Mouse (Mus musculus): ENCODE results near the gene Cisd3.
"Not testable (repeated sequence)": the region's sequence is repeated elsewhere in the genome, so short reads cannot be mapped to it uniquely, and the experiment has no call there.

Cisd3 gene

DNA sequence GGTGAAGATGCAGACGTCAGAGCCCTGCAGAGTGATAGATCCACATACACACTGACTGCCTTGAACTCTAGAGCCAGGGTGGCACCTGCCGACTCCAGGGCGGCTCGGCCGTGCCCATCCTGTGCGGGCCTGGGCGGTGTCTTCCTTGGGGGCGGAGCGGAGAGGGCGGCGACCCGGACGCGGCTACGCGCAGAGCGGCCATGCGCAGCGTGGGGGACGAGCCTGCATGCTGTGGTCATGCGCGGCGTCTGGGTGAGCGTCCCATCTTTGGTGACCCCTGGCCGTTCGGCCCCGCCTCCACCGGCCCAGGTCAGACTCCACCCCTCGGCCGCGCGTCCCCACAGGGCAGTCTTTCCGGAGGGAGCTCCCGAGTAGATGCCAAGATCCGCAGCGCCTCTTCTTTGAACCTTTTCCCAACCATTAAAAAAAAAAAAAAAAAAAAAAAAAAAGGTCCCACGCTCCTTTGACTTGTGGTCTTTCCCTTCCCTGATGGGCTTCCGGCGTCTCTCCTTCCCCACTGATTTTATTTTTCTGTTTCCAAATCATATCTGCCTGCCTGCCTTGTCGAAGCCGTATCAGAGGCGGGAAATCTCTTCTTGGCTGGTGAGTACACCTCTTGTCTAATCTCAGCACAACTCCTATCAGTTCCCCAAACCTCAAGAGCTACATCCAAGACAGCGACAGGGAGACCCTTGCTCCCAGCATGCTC, at the start of gene Cisd3:
TSS of gene Cisd3 (plus strand) at position 214 of the 709 bp plus-strand sequence.
- DNase-seq = peak; percentile 97

DNA sequence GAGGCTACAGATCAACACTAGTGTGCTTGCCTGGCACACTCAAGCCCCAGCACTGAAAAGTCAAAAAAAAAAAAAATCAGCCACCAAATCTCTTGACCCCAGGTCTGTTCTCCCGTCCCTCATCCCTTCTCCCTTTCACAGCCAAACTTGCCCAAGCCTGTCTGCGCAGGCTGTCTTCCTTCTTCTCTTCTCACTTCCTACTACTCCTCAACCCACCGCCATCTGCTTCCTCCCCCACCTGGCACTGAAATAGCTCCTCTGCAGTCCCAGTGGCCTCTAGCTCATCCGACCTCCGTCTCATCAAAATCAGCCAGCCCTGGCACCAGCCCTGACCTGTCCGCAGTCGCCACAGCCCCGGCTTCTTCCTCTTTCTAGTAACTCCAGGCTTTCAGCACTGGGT, 44.0 kb upstream of the Cisd3 start:
- DNase-seq = no peak

DNA sequence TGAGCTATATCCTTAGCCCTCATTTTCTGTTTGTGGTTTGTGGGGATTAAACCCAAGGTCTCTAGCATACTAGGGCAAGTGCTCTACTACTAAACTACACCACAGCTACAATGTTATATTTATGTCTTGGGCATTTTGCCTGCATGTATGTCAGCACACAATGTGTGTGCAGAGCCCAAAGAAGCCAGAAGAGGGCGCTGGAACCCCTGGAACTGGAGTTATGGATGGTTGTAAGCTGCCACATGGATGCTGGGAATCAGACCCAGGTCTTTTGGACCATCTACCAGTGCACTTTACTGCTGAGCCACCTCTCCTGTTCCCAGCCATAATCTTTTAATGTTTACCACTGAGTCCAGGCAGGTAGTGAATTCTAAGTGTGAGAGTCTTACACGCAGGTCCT, 42.9 kb upstream of the Cisd3 start:
- DNase-seq = no peak

DNA sequence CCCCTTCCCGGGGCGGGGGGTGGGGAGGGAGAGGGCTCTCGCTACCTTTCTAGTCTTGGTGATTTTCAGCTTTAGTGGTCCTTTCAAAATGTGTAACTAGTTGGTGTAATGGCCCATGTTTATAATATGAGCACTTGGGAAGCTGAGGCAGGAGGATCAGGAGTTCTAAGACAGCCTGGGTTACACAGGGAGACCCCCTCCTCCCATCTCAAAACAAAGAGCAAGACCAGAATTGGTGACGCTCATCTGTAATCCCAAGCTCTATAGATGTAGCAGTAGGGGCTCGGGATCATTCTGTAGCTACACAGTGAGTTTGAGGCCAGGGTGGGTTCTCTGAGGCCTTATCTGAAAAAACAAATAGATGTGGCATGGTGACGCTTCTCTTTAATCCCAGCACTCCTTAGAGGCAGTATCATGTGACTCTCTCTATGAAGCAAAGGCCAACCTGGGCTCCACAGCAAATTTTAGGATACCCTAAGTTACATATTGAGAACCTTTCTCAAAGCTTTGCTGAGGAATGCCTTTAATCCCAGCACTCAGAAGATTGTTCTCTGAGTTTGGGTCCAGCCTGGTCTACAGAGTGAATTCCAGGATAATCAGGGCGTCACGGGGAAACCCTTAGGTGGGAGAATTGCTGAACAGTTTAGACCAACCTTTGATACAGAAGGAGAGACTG, 42.1 kb upstream of the Cisd3 start:
- DNase-seq = no peak

- peak; percentile 86 for DNase-seq
Observed at GRCm38 (mm10) chr11:97644834-97645233, 40.8 kb upstream of the Cisd3 start.

GRCm38 (mm10) chr11:97648541-97648940, 37.1 kb upstream of the Cisd3 start:
- not testable (repeated sequence) for DNase-seq

DNA sequence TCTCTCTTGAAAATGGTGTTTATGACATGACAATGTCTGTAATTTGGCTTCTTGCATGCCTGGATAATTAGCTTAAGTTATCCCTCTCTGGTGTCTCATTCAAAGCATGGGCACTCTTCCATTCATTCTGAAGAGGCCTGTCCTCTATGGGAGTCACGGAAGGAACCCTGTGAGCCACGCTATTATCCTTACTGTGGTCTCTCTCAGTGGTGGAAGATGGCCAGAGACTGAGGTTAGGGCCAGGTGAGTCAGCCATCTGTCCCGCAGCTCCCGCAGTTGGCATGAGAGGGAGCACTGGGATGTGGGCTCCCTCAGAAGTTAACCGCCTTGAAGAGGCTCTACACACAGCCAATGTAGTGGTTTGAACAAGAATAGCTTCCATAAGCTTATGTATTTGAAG, 35.3 kb upstream of the Cisd3 start:
- no peak for DNase-seq

DNA sequence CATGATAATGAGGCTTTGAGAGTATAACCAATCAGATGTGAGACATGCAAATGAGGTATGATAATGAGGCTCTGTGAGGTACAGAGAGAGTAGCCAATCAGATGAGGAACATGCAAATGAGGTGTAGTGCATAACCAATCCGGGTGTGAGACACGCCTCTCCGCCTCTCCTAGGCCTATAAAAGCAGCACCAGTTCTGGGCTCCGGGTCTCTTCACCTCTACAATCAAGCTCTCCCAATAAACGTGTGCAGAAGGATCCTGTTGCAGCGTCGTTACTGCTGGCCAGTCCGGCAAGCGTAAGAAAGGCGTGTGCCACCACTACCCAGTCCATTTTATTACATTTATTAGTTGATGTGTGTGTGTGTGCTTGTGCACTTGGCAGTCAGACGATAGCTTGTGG, 32.2 kb upstream of the Cisd3 start:
- DNase-seq = not testable (repeated sequence)

GRCm38 (mm10) chr11:97654210-97654609, 31.4 kb upstream of the Cisd3 start:
- DNase-seq = no peak

GRCm38 (mm10) chr11:97656269-97656971, 29.2 kb upstream of the Cisd3 start:
- no peak for DNase-seq

DNA sequence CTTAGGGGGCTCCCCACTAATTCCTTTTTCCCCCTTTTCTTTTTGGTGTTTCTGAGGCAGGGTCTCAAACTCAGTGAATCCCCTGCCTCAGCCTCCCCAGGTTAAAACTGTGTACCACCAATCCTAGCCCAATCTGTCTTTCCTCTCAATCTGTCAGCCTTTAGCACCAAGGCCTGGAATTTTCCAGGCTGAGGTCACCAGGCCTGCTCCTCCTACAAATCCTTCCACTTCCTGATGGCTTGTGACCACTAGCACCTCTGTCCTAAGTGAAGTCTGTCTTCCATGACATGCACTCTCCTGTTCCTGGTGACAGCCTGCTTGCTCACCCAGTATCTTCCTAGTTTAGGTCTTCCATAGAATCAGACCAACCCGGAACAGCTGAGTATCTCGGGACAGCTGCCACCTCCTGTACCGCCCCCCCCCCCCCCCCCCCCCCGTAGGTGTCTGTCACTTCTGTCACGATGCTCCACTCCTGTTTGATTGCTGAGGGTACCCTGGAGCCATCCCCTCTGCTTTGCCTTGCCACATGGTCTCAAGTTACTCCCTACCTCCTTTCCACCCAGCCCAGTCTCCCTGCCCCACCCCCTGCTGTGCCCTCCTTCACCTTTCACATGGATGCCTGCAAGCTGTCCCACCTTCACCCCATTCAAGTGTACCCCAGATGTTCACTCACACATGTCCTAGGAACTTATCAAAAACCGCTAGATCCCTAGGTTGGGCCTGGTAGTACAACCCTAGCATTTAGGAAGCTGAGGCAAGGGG, 28.3 kb upstream of the Cisd3 start:
- DNase-seq = no peak

DNA sequence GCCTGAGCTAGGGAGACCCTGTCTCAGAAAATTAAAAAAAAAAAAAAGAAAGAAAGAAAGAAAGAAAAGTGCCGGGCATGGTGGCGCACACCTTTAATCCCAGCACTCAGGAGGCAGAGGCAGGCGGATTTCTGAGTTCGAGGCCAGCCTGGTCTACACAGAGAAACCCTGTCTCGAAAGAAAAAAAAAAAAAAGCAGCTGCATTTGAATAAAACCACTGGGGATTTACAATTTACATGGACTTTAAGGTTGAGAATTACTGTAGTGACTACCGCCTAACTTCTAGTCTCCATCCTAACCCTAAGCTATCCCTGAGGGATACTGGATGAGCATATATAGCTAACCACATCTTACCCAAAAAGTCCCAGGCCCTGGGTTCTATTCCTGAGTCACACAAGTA, 27.7 kb upstream of the Cisd3 start:
- not testable (repeated sequence) for DNase-seq

DNA sequence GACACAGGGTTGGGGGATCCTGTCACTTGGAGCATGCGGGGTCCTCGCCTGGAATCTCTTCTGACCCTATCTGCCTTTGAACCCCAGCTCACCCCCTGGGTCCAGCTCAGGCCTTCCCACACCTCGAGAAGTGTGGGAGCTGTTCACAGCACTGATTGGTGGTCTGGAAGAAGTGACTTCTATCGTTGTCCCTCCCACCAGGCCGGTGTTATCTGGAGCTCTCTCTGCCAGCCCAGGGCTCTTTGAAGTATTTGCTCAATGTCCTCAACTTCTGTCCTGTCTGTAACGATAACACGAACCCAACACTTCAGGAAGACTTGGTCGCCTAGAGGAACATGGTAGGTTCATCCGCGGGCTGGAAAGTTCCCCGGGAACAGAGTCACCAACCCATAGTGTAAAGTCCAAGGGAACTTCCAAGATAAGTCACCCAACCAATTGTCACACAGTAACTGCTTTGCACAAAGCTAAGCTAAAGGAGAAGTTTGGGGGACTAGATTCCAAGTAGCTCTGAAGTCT, 26.8 kb upstream of the Cisd3 start:
- DNase-seq = no peak

DNA sequence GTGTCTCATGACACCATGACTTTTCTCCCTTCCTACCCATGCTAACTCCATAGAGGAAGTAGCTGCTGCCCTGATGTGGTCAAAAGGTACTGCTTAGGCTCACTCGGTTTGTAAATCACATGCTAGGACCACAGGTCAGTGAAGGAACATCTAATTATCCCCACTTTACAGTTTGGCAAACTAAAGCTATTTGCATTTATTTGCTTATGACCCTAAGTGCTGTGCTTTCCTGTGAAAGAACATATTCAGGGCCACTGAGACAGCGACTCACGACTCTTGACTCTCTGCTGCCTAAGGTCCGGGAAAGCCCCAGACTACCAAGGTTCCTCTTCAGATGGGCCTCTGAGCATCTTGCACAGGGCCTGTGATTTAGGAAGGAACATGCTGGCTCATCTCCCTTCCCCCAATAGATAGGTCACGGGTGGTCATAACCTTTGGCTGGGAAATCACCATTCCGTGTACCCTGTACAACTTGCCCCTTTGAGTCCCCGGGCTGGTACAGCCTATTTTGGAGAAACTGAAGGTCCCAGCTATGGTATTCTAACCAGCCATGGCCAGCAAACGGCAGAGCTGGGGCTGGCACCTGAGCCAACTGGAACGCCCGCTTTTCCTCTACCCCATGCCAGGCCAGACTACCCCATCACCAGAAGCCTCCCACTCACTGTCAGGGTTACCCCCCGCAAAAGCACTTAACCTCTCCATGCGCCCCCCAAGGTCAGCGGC, 26.2 kb upstream of the Cisd3 start:
- peak; percentile 41 for DNase-seq

GRCm38 (mm10) chr11:97659990-97660714, 25.5 kb upstream of the Cisd3 start:
- DNase-seq = peak; percentile 88

- peak; percentile 8 for DNase-seq
Observed at GRCm38 (mm10) chr11:97660734-97661647, 24.6 kb upstream of the Cisd3 start.

DNA sequence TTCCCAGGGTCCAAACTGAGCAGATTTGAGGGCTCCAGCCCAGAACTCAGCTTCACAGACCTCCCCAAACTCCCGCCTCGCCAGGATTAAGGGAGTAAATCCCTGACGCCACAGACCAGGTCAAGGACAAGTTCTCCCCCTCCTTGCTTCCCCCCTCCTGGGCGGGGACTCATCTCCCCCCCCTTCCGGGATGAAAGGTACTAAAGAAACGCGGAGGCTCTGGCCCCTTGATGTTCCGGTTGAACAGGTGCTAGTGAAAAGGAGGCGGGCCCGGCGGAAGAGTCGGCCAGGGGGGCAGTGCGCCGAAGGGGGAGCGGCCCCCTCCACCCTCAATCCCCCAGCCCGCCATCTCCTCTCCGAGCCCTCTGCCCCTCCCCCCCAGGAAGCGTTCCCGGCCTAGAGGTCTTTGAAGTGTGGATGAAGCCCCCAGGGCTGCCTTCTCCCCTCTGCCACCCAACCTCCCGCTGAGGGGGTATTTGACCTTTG, 23.9 kb upstream of the Cisd3 start:
- peak; percentile 83 for DNase-seq

GRCm38 (mm10) chr11:97662207-97662892, 23.3 kb upstream of the Cisd3 start:
- peak; percentile 70 for DNase-seq

GRCm38 (mm10) chr11:97662893-97663527, 22.6 kb upstream of the Cisd3 start, which contains the start of gene Mllt6:
TSS of gene Mllt6 (plus strand) at chr11:97663414.
- DNase-seq = peak; percentile 89
